Comparison of ENCODE assay signal across 22 mouse cellular contexts in genomic region chr8:105689256-105689982, GRCm38 (mm10). TPM values are rescaled to one million over a fixed set of nuclear protein-coding genes. Genes with fewer than 3 reads are reported as not detected.
"Had no signal": no experiment of that assay in that cellular context is flagged by ENCODE, and none has a peak within 500 bp of the region (broad histone marks: within the 10 kb centered on the region; RNA-seq: fewer than 3 reads in every experiment).

No protein-coding gene starts in this region.

- H3K4me3 ChIP-seq: midbrain, embryonic 10.5 days; midbrain, embryonic 12.5 days; myocyte; neural tube, embryonic 13.5 days; neural tube, embryonic 15.5 days had no signal

- H3K36me3 ChIP-seq: neural tube, embryonic 15.5 days had no signal

- H3K9me3 ChIP-seq: neural tube, embryonic 13.5 days; neural tube, embryonic 15.5 days had no signal

- ATAC-seq: midbrain, embryonic 16.5 days had no signal

- H3K27me3 ChIP-seq: midbrain, embryonic 12.5 days; neural tube, embryonic 13.5 days; neural tube, embryonic 15.5 days had no signal

- H3K4me2 ChIP-seq: lung, embryonic 14.5 days; midbrain, embryonic 12.5 days; neural tube, embryonic 13.5 days; neural tube, embryonic 15.5 days had no signal

- DNase-seq: lung, embryonic 14.5 days; lung, postnatal 10 days; lung, postnatal 4 days; midbrain, embryonic 14.5 days; retina, postnatal 1 day; right cerebral cortex, adult 18-20 months; right cerebral cortex, postnatal 25 days; right cerebral cortex, postnatal 4 days; spleen, adult 18-20 months; thymus, adult 18-20 months; thymus, postnatal 14 days had no signal

- H3K9ac ChIP-seq: lung, embryonic 14.5 days; midbrain, embryonic 12.5 days; neural tube, embryonic 13.5 days; neural tube, embryonic 15.5 days had no signal

- H3K27ac ChIP-seq: midbrain, embryonic 10.5 days; midbrain, embryonic 12.5 days; neural tube, embryonic 13.5 days; neural tube, embryonic 15.5 days had no signal

RNA-seq across cellular contexts. Expression of gene 4933405L10Rik, which starts 18.0 kb away (rescaled TPM):
- polyA plus RNA-seq: lung, embryonic 14.5 days; midbrain, embryonic 10.5 days; neural tube, embryonic 11.5 days; neural tube, embryonic 13.5 days; small intestine, adult 2 months; stomach, embryonic 14.5 days; stomach, embryonic 16.5 days; thymus, postnatal 0 days had no signal
